Mouse (Mus musculus) heart, embryonic 15.5 days (tissue): ENCODE measurements around the gene Lepr. TPM values are rescaled to one million over a fixed set of nuclear protein-coding genes. Genes with fewer than 3 reads are reported as not detected.

ENCODE experiments used
- ATAC-seq: fragments of 200-750 bp; cut with Nextera tagmentation; replicated peaks from 2 replicates; pipeline ENCODE4 v1.8.0; 2017; ENCODE audit warnings: low read depth, moderate TSS enrichment; ENCODE audit not compliant: insufficient number of reproducible peaks, insufficient read depth, low FRiP score
- H3K27ac ChIP-seq: fragments of 300-500 bp; sonication (generic); 2 replicates; pipeline ENCODE4 v1.5.1; 2015; ENCODE audit warnings: mild to moderate bottlenecking, inconsistent platforms
- H3K27me3 ChIP-seq: fragments of 300-500 bp; sonication (generic); 2 replicates; pipeline ENCODE4 v1.6.1; 2015; ENCODE audit warnings: inconsistent platforms
- H3K36me3 ChIP-seq: fragments of 300-500 bp; sonication (generic); 2 replicates; pipeline ENCODE4 v1.6.1; 2015; ENCODE audit warnings: mild to moderate bottlenecking, inconsistent platforms
- H3K4me1 ChIP-seq: fragments of 300-500 bp; sonication (generic); replicated peaks from 2 replicates; pipeline ENCODE4 v1.6.1; 2015; ENCODE audit warnings: inconsistent platforms
- H3K4me2 ChIP-seq: fragments of 300-500 bp; sonication (generic); 2 replicates; pipeline ENCODE4 v1.6.1; 2015; ENCODE audit warnings: inconsistent platforms, mild to moderate bottlenecking, moderate library complexity
- H3K4me3 ChIP-seq: fragments of 300-500 bp; sonication (generic); 2 replicates; pipeline ENCODE4 v1.5.1; 2015; ENCODE audit warnings: mild to moderate bottlenecking, inconsistent platforms
- H3K9ac ChIP-seq: fragments of 300-500 bp; sonication (generic); 2 replicates; pipeline ENCODE4 v1.6.1; 2015; ENCODE audit warnings: mild to moderate bottlenecking, inconsistent platforms
- H3K9me3 ChIP-seq: fragments of 300-500 bp; sonication (generic); replicated peaks from 2 replicates; pipeline ENCODE4 v1.6.1; 2016; ENCODE audit warnings: inconsistent platforms
- WGBS: fragments of 180-500 bp; shearing (Covaris S2); methylation state at CpG from one replicate; pipeline ENCODE4 v1.1.7; 2015; ENCODE audit warnings: mixed read lengths; 5-methylcytosine and 5-hydroxymethylcytosine counted together
- polyA plus RNA-seq: library from polyadenylated mRNA; unstranded; fragments of >200 nt; fragmentation: Nextera tagmentation; extraction: Ambion mirVana; gene quantifications from 2 replicates; pipeline ENCODE4 v1.2.1, GENCODE M21; 2015

Gene Lepr
- polyA plus RNA-seq, 1 experiment from 2014 or later = 1.6 TPM

DNA sequence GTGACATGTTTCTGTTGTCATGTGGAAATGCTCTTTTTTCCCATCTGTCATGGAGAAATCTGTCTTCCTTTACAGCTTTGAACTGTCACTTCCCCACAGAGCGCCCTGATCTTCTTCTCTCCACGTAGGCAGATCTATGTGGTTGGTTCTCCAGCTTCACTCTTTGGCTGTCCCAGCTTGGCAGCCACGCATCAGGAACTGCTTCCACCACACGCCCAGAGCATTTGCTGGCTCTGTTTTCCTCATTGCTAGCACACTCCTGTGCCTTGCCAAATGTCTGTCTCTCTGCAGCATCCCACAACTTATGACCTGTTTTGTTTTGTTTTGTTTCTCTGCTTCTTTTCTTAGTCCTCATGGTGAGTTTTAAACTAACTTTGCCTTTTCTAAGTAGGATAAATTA lies 24.3 kb upstream of the Lepr start:
- Histone ChIP-seq H3K4me2 (no peak overlapping the region), H3K4me3 (no peak overlapping the region), H3K9me3 (no peaks in the 10 kb centered on the region), H3K9ac (no peak overlapping the region), H3K27ac (no peak overlapping the region), H3K4me1 (no peaks in the 10 kb centered on the region), H3K27me3 (no peaks in the 10 kb centered on the region), H3K36me3 (no peaks in the 10 kb centered on the region)
- WGBS = 66% methylated on average over 4 of the region's 4 CpGs
- no peak for ATAC-seq

GRCm38 (mm10) chr4:101694529-101694928 lies 22.7 kb upstream of the Lepr start:
- no peak overlapping the region for H3K9ac ChIP-seq
- H3K36me3 ChIP-seq = no peaks in the 10 kb centered on the region
- no peaks in the 10 kb centered on the region for H3K27me3 ChIP-seq
- no peaks in the 10 kb centered on the region for H3K4me1 ChIP-seq
- H3K4me2 ChIP-seq = no peak overlapping the region
- 66% methylated on average over 6 of the region's 6 CpGs for WGBS
- no peaks in the 10 kb centered on the region for H3K9me3 ChIP-seq
- no peak overlapping the region for H3K27ac ChIP-seq
- no peak for ATAC-seq
- no peak overlapping the region for H3K4me3 ChIP-seq

GRCm38 (mm10) chr4:101697236-101697635 lies 20.0 kb upstream of the Lepr start:
- Histone ChIP-seq H3K36me3 (no peaks in the 10 kb centered on the region), H3K9ac (no peak overlapping the region), H3K9me3 (no peaks in the 10 kb centered on the region), H3K4me2 (no peak overlapping the region), H3K27ac (no peak overlapping the region), H3K4me1 (no peaks in the 10 kb centered on the region), H3K27me3 (no peaks in the 10 kb centered on the region), H3K4me3 (no peak overlapping the region)
- ATAC-seq = no peak
- 65% methylated on average over 3 of the region's 3 CpGs for WGBS

DNA sequence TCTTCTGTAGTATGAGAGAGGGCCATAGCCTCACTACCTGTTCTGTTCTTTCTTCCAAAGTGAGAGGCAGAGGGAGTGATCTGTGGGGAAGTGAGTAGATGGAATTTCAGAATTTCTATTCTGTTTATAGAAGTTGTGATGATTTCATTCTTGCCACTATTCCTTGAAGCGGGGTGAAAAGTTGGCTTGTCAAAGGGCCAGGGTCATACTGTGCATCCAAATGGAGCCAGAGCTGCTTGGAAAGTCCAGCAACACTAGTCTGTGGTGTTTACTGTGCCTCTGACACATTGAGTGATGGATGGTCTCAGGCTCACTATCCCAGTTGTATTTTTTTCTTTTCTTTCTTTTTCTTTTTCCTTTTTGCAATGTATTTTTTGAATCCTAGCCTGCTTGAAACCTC lies 17.8 kb upstream of the Lepr start:
- 63% methylated on average over 1 of the region's 1 CpGs for WGBS
- H3K27ac ChIP-seq = no peak overlapping the region
- H3K4me3 ChIP-seq = no peak overlapping the region
- no peaks in the 10 kb centered on the region for H3K9me3 ChIP-seq
- H3K27me3 ChIP-seq = no peaks in the 10 kb centered on the region
- no peaks in the 10 kb centered on the region for H3K4me1 ChIP-seq
- no peak for ATAC-seq
- no peak overlapping the region for H3K9ac ChIP-seq
- no peak overlapping the region for H3K4me2 ChIP-seq
- no peaks in the 10 kb centered on the region for H3K36me3 ChIP-seq

- H3K4me3 ChIP-seq = no peak overlapping the region
- no peaks in the 10 kb centered on the region for H3K4me1 ChIP-seq
- WGBS = 83% methylated on average over 14 of the region's 14 CpGs
- no peaks in the 10 kb centered on the region for H3K27me3 ChIP-seq
- H3K9me3 ChIP-seq = no peaks in the 10 kb centered on the region
- no peak overlapping the region for H3K9ac ChIP-seq
- ATAC-seq = no peak
- no peak overlapping the region for H3K27ac ChIP-seq
- H3K4me2 ChIP-seq = no peak overlapping the region
- no peaks in the 10 kb centered on the region for H3K36me3 ChIP-seq
These were observed 16.1 kb upstream of the Lepr start for GRCm38 (mm10) chr4:101700892-101701640.

- no peak overlapping the region for H3K9ac ChIP-seq
- H3K36me3 ChIP-seq = no peaks in the 10 kb centered on the region
- no peak overlapping the region for H3K4me2 ChIP-seq
- ATAC-seq = no peak
- 77% methylated on average over 9 of the region's 9 CpGs for WGBS
- H3K4me3 ChIP-seq = no peak overlapping the region
- no peaks in the 10 kb centered on the region for H3K27me3 ChIP-seq
- no peak overlapping the region for H3K27ac ChIP-seq
- no peaks in the 10 kb centered on the region for H3K9me3 ChIP-seq
- no peaks in the 10 kb centered on the region for H3K4me1 ChIP-seq
These were observed 11.9 kb upstream of the Lepr start for GRCm38 (mm10) chr4:101705325-101705724.

DNA sequence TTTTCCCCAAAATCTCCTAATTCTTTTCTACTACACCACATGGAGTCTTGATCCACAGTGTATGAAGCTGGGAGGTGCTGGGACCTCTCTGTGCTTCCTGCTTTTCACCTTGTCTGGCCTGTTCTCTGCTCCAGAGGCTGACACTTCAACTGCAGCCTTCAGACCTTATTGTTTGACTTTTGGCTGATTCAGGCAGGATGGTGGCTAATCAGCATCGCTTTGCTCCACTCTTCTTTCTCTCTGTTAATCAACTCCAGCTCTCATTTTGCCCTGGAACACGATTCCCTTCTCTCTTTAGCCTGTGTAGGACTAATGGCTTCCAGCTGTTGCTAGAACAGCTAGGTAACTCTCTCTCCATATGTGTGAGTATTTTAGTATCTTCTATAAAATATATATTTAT lies 10.0 kb upstream of the Lepr start:
- no peak for ATAC-seq
- no peaks in the 10 kb centered on the region for H3K4me1 ChIP-seq
- H3K27me3 ChIP-seq = no peaks in the 10 kb centered on the region
- no peak overlapping the region for H3K4me3 ChIP-seq
- H3K9me3 ChIP-seq = no peaks in the 10 kb centered on the region
- H3K4me2 ChIP-seq = no peak overlapping the region
- no peaks in the 10 kb centered on the region for H3K36me3 ChIP-seq
- WGBS = 53% methylated on average over 2 of the region's 2 CpGs
- no peak overlapping the region for H3K27ac ChIP-seq
- no peak overlapping the region for H3K9ac ChIP-seq

GRCm38 (mm10) chr4:101707953-101708352 lies 9.3 kb upstream of the Lepr start:
- WGBS = 68% methylated on average over 3 of the region's 3 CpGs
- ATAC-seq = no peak
- H3K4me3 ChIP-seq = no peak overlapping the region

DNA sequence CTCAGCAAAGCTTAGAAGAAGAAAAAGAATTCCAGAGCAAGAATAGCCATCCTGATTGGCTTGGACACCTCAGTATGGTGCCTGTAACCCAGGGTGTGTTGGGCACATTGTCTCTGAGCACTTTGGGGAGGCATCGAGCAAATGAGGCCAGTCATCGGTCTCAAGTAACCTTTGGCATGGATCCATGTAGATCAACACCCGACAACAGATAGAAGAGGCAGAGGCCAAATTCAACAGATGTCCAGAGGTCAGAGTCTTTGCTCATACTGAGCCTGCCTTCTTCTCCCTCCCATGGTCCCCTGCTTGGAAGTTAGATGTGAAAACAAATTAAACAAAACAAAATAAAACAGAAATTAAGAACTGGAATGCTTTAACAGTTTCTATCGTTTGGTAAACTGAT lies 6.8 kb upstream of the Lepr start:
- no peak overlapping the region for H3K4me3 ChIP-seq
- H3K27me3 ChIP-seq = no peaks in the 10 kb centered on the region
- no peaks in the 10 kb centered on the region for H3K4me1 ChIP-seq
- H3K9me3 ChIP-seq = no peaks in the 10 kb centered on the region
- no peak overlapping the region for H3K4me2 ChIP-seq
- H3K9ac ChIP-seq = no peak overlapping the region
- H3K36me3 ChIP-seq = no peaks in the 10 kb centered on the region
- H3K27ac ChIP-seq = no peak overlapping the region
- WGBS = 62% methylated on average over 4 of the region's 4 CpGs
- no peak for ATAC-seq

More at GRCm38 (mm10) chr4:101707953-101708352, 9.3 kb upstream of the Lepr start:
- Histone ChIP-seq H3K36me3 (no peaks in the 10 kb centered on the region), H3K27me3 (no peaks in the 10 kb centered on the region), H3K9me3 (no peaks in the 10 kb centered on the region), H3K4me1 (no peaks in the 10 kb centered on the region), H3K4me2 (no peak overlapping the region), H3K9ac (no peak overlapping the region), H3K27ac (no peak overlapping the region)

GRCm38 (mm10) chr4:101711100-101711499 lies 6.1 kb upstream of the Lepr start:
- 77% methylated on average over 4 of the region's 4 CpGs for WGBS
- Histone ChIP-seq H3K9me3 (no peaks in the 10 kb centered on the region), H3K36me3 (no peaks in the 10 kb centered on the region), H3K27ac (no peak overlapping the region), H3K9ac (no peak overlapping the region), H3K4me3 (no peak overlapping the region), H3K4me1 (no peaks in the 10 kb centered on the region), H3K27me3 (peaks cover 4% of the 10 kb centered on the region; the same call in 1 of the 2 replicates), H3K4me2 (no peak overlapping the region)
- ATAC-seq = no peak

DNA sequence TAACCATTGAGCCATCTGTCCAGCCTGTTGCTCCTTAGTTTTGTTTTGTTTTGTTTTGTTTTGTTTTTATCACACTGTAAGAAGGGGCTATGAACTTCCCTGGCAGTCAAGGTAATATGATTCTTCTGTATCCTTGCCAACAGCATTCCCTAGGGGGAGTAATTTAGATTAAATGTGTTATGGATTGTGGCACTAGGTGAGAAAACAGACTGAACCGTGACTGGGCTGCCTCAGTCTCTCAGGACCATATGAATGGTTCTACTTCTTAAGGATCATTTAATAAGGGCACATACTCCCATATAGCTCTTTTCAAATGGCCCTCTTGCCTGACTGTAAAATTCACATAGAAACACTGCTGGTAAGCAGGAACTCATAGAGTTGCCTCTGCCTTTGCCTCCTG lies 4.6 kb upstream of the Lepr start:
- no peak overlapping the region for H3K27ac ChIP-seq
- no peaks in the 10 kb centered on the region for H3K36me3 ChIP-seq
- H3K4me3 ChIP-seq = no peak overlapping the region
- peaks cover 15% of the 10 kb centered on the region for H3K27me3 ChIP-seq
- no peak overlapping the region for H3K9ac ChIP-seq
- H3K9me3 ChIP-seq = no peaks in the 10 kb centered on the region
- 9% methylated on average over 1 of the region's 1 CpGs for WGBS
- no peak for ATAC-seq
- H3K4me2 ChIP-seq = no peak overlapping the region
- H3K4me1 ChIP-seq = peaks cover 3% of the 10 kb centered on the region; the same call in 1 of the 2 replicates

GRCm38 (mm10) chr4:101715302-101715701 lies 1.9 kb upstream of the Lepr start:
- WGBS = 83% methylated on average over 8 of the region's 8 CpGs
- peaks cover 15% of the 10 kb centered on the region for H3K27me3 ChIP-seq
- H3K4me2 ChIP-seq = no peak overlapping the region
- H3K4me1 ChIP-seq = peaks cover 7% of the 10 kb centered on the region; the same call in 1 of the 2 replicates
- H3K27ac ChIP-seq = no peak overlapping the region
- no peaks in the 10 kb centered on the region for H3K9me3 ChIP-seq
- no peak for ATAC-seq
- no peaks in the 10 kb centered on the region for H3K36me3 ChIP-seq
- no peak overlapping the region for H3K9ac ChIP-seq
- no peak overlapping the region for H3K4me3 ChIP-seq
